Mouse (Mus musculus): Measurements from ENCODE around the gene Gss.

- no peak for TF ChIP-seq POLR2A (IDR thresholded peaks at IDR 0.05; ENCODE audit: borderline replicate concordance, extremely low read depth, insufficient read depth, insufficient read length, poor library complexity, severe bottlenecking)
- no peak for TF ChIP-seq CTCF (IDR thresholded peaks at IDR 0.05; ENCODE audit: borderline replicate concordance, extremely low read depth, insufficient read depth, insufficient read length)
Measured at GRCm38 (mm10) chr2:155592854-155593283, 259 bp upstream of the Gss start.

Measured in brain, embryonic 14.5 days (tissue).